Mouse (Mus musculus): ENCODE results near the gene Comt. TPM values are rescaled to one million over a fixed set of nuclear protein-coding genes. Genes with fewer than 3 reads are reported as not detected.

Comt gene
- 16.4 and 49.9 TPM in 2 replicates for polyA plus RNA-seq (2012; ENCODE audit: low replicate concordance)

GRCm38 (mm10) chr16:18426802-18427280, at the start of gene Comt:
Gene Comt (minus strand): TSS chr16:18426852.

DNA sequence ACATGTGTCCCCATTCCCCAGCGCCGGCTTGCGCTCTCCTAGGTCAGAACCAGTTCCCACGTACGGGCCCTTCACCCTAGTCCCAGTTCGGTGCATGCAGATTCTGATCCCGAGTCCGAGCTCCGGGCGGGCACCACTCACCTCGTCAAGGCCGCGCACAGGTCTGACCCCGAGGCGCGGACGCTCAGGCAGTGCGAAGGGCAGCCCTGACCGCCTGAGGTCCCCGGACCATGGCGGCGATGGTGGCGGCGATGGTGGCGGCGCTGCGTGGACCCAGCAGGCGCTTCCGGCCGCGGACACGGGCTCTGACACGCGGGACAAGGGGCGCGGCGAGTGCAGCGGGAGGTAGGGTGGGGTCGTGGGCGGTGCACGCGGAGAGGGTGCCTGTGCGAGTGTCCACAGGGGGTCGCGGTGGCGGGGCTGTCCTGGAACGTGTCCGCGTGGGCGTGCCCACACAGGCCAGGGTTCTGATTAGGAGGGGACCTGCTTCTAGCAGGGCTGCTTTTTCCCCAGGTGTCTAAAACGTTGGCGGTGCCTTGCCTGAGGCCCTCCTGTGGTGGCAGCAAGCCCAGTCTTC, 349 bp downstream of the Comt start, which contains the start of gene Txnrd2:
Txnrd2 (plus strand) TSS at position 170 of the 577 bp plus-strand sequence.

Other genes starting within 250 kb of the Comt start
- gene Ccdc188, start 209.0 kb downstream of the Comt start, polyA plus RNA-seq (2012; ENCODE audit: low replicate concordance), result not detected in 2 replicates
- gene Zdhhc8, start 191.7 kb downstream of the Comt start, polyA plus RNA-seq (2012; ENCODE audit: low replicate concordance), result 120 and 251 TPM in 2 replicates
- 46.5 and 50.7 TPM in 2 replicates for gene Trmt2a, start 178.2 kb downstream of the Comt start, polyA plus RNA-seq (2012; ENCODE audit: low replicate concordance)
- 278 and 395 TPM in 2 replicates for gene Ranbp1, start 178.1 kb downstream of the Comt start, polyA plus RNA-seq (2012; ENCODE audit: low replicate concordance)
- 0.40 TPM in 1 of 2 replicates, not detected in the other for gene Gm49776, start 168.5 kb downstream of the Comt start, polyA plus RNA-seq (2012; ENCODE audit: low replicate concordance)
- 2.6 and 15.8 TPM in 2 replicates for gene Dgcr8, start 137.6 kb downstream of the Comt start, polyA plus RNA-seq (2012; ENCODE audit: low replicate concordance)
- 18.3 and 22.8 TPM in 2 replicates for gene Tango2, start 78.7 kb downstream of the Comt start, polyA plus RNA-seq (2012; ENCODE audit: low replicate concordance)
- gene Arvcf, start 78.7 kb downstream of the Comt start, polyA plus RNA-seq (2012; ENCODE audit: low replicate concordance), result 5.0 and 7.9 TPM in 2 replicates
- 8.5 and 12.5 TPM in 2 replicates for gene Txnrd2, start 468 bp downstream of the Comt start, polyA plus RNA-seq (2012; ENCODE audit: low replicate concordance)
- 6.1 and 8.9 TPM in 2 replicates for gene Gnb1l, start 71.9 kb upstream of the Comt start, polyA plus RNA-seq (2012; ENCODE audit: low replicate concordance)
- 2.8 and 3.9 TPM in 2 replicates for gene Rtl10, start 72.0 kb upstream of the Comt start, polyA plus RNA-seq (2012; ENCODE audit: low replicate concordance)
- gene Tbx1, start 163.8 kb upstream of the Comt start, polyA plus RNA-seq (2012; ENCODE audit: low replicate concordance), result not detected in 2 replicates
- 5.8 and 10.0 TPM in 2 replicates for gene Gp1bb, start 195.6 kb upstream of the Comt start, polyA plus RNA-seq (2012; ENCODE audit: low replicate concordance)
- 0.24 and 2.6 TPM in 2 replicates for gene Gm49601, start 199.6 kb upstream of the Comt start, polyA plus RNA-seq (2012; ENCODE audit: low replicate concordance)
- gene Sept5, start 203.1 kb upstream of the Comt start, polyA plus RNA-seq (2012; ENCODE audit: low replicate concordance), result 1.3 and 3.1 TPM in 2 replicates